Mouse (Mus musculus) testis, postnatal 10 days (tissue): ENCODE results near the gene Cacna2d2.
"Not testable (repeated sequence)": the region's sequence is repeated elsewhere in the genome, so short reads cannot be mapped to it uniquely, and the experiment has no call there.

Experiments used
- DNase-seq: peaks from one replicate; pipeline ENCODE4 v3.0.0; 2021; ENCODE audit warnings: low spot score

Cacna2d2 gene

DNA sequence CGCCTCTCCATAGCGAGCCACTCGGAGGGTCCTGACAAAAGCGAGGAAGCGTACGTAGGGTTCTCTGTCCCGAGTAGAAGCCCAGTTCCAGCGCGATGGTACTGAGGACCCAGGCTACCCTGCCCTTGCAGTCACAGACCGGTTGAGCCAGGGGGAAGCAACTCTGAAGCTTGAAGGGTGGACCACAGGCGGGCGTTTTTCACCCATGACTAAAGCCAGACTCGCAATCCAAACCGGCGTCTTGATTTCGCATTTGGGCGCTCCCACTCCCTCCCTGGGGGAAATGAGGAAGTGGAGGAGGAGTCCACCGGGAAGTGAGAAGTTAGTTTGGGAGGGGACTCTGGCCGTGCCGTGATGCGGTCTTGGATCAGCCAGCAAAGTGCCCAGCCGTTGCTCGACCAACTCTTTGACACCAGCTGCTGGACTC, 155.6 kb downstream of the Cacna2d2 start:
- DNase-seq, result no peak

DNA sequence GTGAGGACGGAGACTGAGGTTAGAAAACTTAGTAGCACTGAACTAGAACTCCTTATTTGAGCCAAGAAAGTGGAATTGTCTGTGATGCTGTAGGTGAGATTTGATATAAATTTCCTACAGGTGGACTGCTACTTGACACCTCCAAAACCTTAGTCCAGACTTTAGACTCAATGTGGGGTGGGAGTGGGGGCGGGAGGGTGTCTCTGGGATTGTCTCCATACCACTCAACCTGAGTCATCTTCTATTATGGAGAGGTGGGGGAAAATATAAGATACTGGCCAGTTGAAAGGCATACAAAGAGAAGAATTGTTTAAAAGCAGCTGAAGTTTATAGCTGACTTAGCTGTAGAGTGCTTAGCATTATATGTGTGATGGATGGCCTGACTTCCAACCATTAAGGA, 156.3 kb downstream of the Cacna2d2 start:
- DNase-seq, result no peak

GRCm38 (mm10) chr9:107556346-107556745, 156.9 kb downstream of the Cacna2d2 start:
- no peak for DNase-seq

GRCm38 (mm10) chr9:107563029-107563581, 163.7 kb downstream of the Cacna2d2 start, which contains the start of gene Tusc2:
Tusc2 (plus strand) TSS chr9:107563255.
- DNase-seq, result peak; percentile 91

GRCm38 (mm10) chr9:107565556-107565955, 166.1 kb downstream of the Cacna2d2 start:
- not testable (repeated sequence) for DNase-seq

- DNase-seq, result peak; percentile 91
Observed at GRCm38 (mm10) chr9:107566041-107566709, 166.8 kb downstream of the Cacna2d2 start.

DNA sequence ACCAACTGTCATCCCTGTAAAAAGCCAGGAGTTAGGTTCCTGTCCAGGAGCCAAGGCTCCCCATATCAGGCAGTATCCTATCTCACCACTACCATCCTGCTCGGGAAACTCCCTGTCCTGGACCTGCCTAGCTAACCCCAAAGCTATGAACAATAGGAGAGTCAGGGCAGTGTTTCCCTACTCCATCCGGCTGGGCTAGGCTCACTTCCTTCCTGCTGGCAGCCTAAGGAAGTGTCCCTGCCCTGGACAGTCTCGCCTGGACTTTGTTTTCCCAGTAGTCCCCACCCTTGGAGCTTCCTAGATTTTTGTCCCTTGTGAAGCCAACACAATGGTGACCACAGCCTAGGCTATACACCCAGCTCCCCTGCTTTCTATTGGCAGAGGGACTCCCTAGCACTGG, 167.4 kb downstream of the Cacna2d2 start:
- DNase-seq, result no peak

- no peak for DNase-seq
Observed at GRCm38 (mm10) chr9:107567702-107568319, 168.4 kb downstream of the Cacna2d2 start, which contains the start of gene Hyal2. Hyal2 (plus strand) TSS chr9:107567945.

DNA sequence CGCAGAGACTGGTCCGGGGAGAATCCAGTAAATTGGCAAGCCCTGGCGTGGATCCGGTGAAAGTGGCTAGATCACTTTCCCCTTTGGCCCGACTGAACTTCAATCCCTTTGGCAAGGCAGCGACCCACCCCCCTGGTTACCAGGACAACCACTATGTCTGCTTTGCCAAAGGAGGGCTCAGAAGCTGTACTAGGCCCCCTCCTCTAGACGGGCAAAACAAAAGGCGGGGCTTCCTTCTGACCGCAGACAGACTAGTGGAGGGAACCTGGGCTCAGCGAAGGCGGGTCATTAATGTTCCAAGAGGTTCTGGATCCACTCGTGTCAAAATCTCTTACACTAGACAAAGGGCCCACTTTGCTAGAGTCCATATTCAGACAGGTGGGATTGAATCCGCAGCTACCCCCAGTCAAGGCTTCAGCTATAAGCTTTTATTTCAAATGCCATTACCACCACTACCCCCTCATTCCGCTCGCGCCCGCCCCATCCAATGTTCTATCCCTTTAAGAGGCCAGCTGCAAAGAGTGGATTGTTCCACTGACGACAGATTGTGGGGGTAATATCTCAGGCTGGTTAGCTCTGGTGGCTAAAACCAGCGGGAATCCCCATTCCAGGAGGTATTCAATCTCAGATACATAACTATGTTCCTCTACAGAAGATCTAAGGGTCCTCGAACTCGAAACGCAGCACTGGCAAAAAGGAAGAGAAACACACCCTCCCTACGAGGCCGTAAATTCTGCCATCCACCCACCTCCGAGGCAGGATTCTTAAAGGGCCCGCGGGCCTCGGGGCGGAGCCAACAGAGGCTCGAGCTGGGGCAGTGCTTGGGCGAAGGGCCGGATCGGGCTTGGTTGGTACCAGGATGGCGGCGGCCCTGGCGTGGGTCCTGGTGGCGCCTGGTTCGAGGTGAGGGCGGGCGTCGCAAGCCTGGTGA, 169.2 kb downstream of the Cacna2d2 start:
- peak; percentile 87 for DNase-seq

DNA sequence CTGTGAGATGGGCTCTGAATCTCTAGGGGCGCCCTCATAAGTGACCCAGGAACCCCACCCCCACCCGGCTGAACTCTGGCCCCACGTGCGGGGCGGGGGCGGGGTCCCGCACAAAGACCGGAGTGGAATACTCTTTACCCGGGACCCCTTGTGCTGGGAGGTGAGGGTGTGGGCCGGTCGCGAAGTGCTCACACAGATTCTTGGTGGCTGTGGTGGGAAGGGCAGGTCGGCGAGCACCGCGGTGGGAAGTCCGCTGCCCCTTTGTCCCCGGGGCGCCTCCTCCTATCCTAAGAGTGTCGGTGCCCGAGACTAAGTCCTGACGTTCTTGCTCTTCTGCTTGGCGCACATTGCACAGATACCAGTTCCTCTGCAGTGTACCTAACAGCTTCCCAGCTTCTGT, 169.9 kb downstream of the Cacna2d2 start:
- no peak for DNase-seq

GRCm38 (mm10) chr9:107570016-107570415, 170.6 kb downstream of the Cacna2d2 start:
- DNase-seq, result no peak

GRCm38 (mm10) chr9:107570845-107571244, 171.4 kb downstream of the Cacna2d2 start:
- DNase-seq, result no peak

- no peak for DNase-seq
Observed at GRCm38 (mm10) chr9:107571534-107572326, 172.3 kb downstream of the Cacna2d2 start.

- no peak for DNase-seq
Observed at GRCm38 (mm10) chr9:107572327-107572662, 172.9 kb downstream of the Cacna2d2 start.

- DNase-seq, result not testable (repeated sequence)
Observed at GRCm38 (mm10) chr9:107573774-107574173, 174.4 kb downstream of the Cacna2d2 start.

DNA sequence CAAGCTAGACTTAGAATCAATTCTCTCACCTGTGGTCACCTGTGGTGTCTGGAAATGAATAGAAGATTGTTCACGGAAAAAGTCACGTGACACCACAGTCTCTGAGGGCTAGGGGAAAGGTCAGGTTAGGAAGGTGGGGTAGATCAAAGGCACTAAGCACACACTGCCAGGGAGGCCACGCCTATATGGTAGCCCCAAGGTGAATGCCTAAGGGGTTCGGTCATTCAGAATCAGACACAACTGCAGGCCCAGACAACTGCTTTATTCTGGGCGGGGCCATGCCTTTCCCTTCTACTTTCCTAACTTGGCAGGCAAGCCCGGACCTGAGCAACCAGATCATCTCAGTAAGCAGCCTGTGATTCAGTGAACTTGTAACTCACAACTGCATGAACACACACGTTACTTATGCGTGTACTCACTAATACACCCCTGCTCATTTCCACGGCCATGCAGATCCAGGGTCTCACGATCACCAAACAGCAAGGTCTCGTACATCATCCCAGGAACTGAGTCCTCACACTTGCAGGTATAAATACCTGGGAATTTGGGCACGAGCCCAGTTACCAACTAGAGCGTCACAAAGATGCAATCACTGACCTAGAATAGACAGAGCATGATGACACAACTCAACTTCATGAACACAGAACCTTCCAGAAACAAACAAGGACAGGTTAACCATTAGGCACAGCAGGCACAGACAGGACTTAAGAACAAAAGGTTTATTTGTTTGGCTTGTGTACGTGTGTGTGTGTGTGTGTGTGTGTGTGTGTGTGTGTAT, 176.4 kb downstream of the Cacna2d2 start:
- no peak for DNase-seq

DNA sequence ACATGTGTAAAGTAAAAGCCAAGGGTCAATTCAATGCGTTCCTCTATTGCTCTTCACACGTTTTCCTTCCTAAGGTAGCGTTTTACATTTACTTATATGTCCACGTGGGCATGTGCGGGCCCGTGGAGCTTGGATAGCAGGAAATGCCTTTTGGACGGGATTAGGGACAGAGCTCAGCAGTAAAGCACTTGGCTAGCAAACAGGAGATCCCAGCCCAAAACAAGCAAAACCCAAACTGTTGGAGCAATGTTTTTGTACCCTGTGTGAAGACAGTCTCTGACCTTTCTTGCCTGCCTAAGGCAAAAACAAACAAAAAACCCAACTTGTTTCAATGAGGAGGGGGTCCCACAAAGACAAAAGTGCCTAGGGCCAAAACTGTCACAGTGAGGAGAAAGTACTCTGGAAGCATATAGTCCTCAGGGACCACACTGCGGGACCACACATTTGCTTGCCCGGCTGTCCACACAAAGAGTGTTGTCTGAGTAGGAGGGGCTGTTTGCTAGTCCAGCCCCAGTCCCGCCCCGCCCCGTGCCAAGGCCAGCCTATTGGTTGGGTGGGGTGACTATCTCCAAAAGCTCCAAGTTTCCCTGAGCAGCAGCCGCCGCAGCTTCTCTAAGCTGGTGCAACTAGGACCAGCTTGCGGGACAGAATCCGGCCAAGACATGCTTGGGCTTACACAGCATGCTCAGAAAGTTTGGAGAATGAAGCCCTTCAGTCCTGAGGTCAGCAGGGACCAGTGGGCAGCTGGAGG, 177.1 kb downstream of the Cacna2d2 start, which contains the start of gene Hyal1:
Hyal1 (plus strand) TSS at position 571 of the 751 bp plus-strand sequence.
- DNase-seq, result peak; percentile 90

DNA sequence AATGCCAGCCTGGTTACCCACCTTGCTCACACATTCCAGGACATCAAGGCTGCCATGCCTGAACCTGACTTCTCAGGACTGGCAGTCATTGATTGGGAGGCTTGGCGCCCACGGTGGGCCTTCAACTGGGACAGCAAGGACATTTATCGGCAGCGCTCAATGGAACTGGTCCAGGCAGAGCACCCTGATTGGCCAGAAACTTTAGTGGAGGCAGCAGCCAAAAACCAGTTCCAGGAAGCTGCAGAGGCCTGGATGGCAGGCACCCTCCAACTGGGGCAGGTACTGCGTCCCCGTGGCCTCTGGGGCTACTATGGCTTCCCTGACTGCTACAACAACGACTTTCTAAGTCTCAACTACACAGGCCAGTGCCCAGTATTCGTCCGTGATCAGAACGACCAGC, 178.5 kb downstream of the Cacna2d2 start:
- DNase-seq, result no peak

DNA sequence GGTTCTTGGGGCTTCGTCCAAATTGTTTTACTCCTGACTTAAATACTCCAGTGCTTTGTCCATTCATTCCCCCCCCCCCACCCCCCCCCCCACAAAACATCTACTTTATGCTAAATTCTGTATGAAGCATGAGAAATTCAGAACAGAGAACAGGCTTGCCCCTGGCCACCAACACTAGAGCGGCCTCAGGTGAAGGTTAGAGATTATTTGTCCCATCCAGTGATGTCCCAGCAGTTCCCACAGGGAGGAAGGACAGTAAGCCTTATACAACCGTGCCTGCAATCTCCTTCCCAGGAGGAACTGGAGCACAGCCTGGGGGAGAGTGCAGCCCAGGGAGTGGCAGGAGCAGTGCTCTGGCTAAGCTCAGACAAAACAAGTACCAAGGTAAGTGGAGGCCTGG, 179.2 kb downstream of the Cacna2d2 start, which contains the start of gene Naa80:
Naa80 (plus strand) TSS at position 301 of the 400 bp plus-strand sequence.
- no peak for DNase-seq
